Mouse (Mus musculus) retina, embryonic 14.5 days (tissue): Measurements from ENCODE around the gene Crisp3.
A peak's percentile ranks its signal among the peaks of the same experiment; 100 is the strongest.
"Not testable (repeated sequence)": the region's sequence is repeated elsewhere in the genome, so short reads cannot be mapped to it uniquely, and the experiment has no call there.

Experiments used
- DNase-seq: peaks from one replicate; pipeline ENCODE4 v3.0.0-alpha.2; 2015; ENCODE audit warnings: low spot score

Crisp3 gene

GRCm38 (mm10) chr17:40242135-40242534, at the start of gene Crisp3:
Crisp3 (minus strand) TSS chr17:40242288.
- DNase-seq: no peak

- DNase-seq: peak; percentile 7
These were observed 43.3 kb upstream of the Crisp3 start for GRCm38 (mm10) chr17:40285435-40285834.

GRCm38 (mm10) chr17:40275519-40275918, 33.4 kb upstream of the Crisp3 start:
- no peak for DNase-seq

- no peak for DNase-seq
These were observed 32.9 kb upstream of the Crisp3 start for GRCm38 (mm10) chr17:40274906-40275470.

- no peak for DNase-seq
These were observed 10.4 kb upstream of the Crisp3 start for GRCm38 (mm10) chr17:40252487-40252886.

GRCm38 (mm10) chr17:40208540-40208939, 33.5 kb downstream of the Crisp3 start, which contains the start of gene Pgk2:
Pgk2 (minus strand) TSS chr17:40208640.
- no peak for DNase-seq

GRCm38 (mm10) chr17:40201803-40202202, 40.3 kb downstream of the Crisp3 start:
- not testable (repeated sequence) for DNase-seq

GRCm38 (mm10) chr17:40190192-40190591, 51.9 kb downstream of the Crisp3 start:
- DNase-seq: not testable (repeated sequence)
